Mouse (Mus musculus) ES-E14 (cell line): ENCODE measurements around the gene Cpz. TPM values are rescaled to one million over a fixed set of nuclear protein-coding genes. Genes with fewer than 3 reads are reported as not detected.

Experiments
- DNase-seq: peaks from one replicate; pipeline ENCODE4 v3.0.0-alpha.2; 2013; ENCODE audit warnings: low read depth, low spot score
- H3K27ac ChIP-seq: 2 replicates; pipeline ENCODE4 v1.5.1; 2012; ENCODE audit warnings: low read depth, mild to moderate bottlenecking, low read length, moderate library complexity, mixed read lengths; ENCODE audit not compliant: poor library complexity, insufficient read depth, severe bottlenecking
- H3K36me3 ChIP-seq: 2 replicates; pipeline ENCODE4 v1.6.1; 2012; ENCODE audit warnings: mild to moderate bottlenecking, low read length, moderate library complexity, mixed read lengths; ENCODE audit not compliant: control insufficient read depth, poor library complexity, insufficient read depth, severe bottlenecking
- H3K4me1 ChIP-seq, 2 experiments: fragments of 150-350 bp in 1 of 2; sonication (generic) in 1 of 2; 2 replicates each; pipeline ENCODE4 v1.6.1; 2012; ENCODE audit warnings: low read length in 2 of 2, mild to moderate bottlenecking in 1 of 2, mixed read lengths in 1 of 2; ENCODE audit not compliant: control insufficient read depth in 2 of 2, insufficient read depth in 2 of 2, poor library complexity in 1 of 2
- H3K4me3 ChIP-seq, 2 experiments: fragments of 150-350 bp in 1 of 2; sonication (generic) in 1 of 2; 2 replicates each; pipeline ENCODE4 v1.5.1; 2012; ENCODE audit warnings: low read length in 2 of 2, low read depth in 1 of 2, mild to moderate bottlenecking in 1 of 2, mixed read lengths in 1 of 2; ENCODE audit not compliant: insufficient read depth in 1 of 2, poor library complexity in 1 of 2, severe bottlenecking in 1 of 2
- H3K9ac ChIP-seq: 2 replicates; pipeline ENCODE4 v1.6.1; 2012; ENCODE audit warnings: low read depth, mild to moderate bottlenecking, low read length, mixed read lengths; ENCODE audit not compliant: poor library complexity, insufficient read depth, severe bottlenecking
- H3K9me3 ChIP-seq: fragments of 150-350 bp; sonication (generic); 2 replicates; pipeline ENCODE4 v1.6.1; 2012; ENCODE audit warnings: low read depth, mild to moderate bottlenecking, low read length; ENCODE audit not compliant: control insufficient read depth, insufficient read depth
- CHD2 ChIP-seq: IDR thresholded peaks from 2 replicates; pipeline ENCODE4 v1.6.1; 2014; ENCODE audit warnings: mild to moderate bottlenecking, low read depth, low read length, inconsistent platforms
- HCFC1 ChIP-seq: IDR thresholded peaks from 2 replicates; pipeline ENCODE4 v1.6.1; 2012; ENCODE audit warnings: low read length, inconsistent platforms, borderline replicate concordance; ENCODE audit not compliant: insufficient read depth
- MAFK ChIP-seq: IDR thresholded peaks from 2 replicates; pipeline ENCODE4 v1.6.1; 2014; ENCODE audit warnings: mild to moderate bottlenecking, low read depth, low read length, inconsistent platforms; ENCODE audit not compliant: insufficient read depth
- ZC3H11A ChIP-seq: IDR thresholded peaks from 2 replicates; pipeline ENCODE4 v1.6.1; 2012; ENCODE audit warnings: low read depth, mild to moderate bottlenecking, inconsistent platforms, low read length, borderline replicate concordance
- ZNF384 ChIP-seq: IDR thresholded peaks from 2 replicates; pipeline ENCODE4 v1.6.1; 2012; ENCODE audit warnings: low read depth, low read length, inconsistent platforms
- in situ Hi-C, 2 experiments: fragments of 600-800 bp; cut with MboI; formaldehyde crosslinking; loops; one replicate each; pipeline ENCODE4 v1.15.1; 2025; ENCODE audit warnings: low sequenced_read_pairs in 2 of 2, inconsistent platforms in 1 of 2; ENCODE audit not compliant: unreplicated experiment in 2 of 2
- total RNA-seq: library from RNA; depleted of rRNA; stranded (reverse); fragments of 300-350 nt; gene quantifications from 2 replicates; pipeline ENCODE4 v1.2.3, GENCODE M21; 2012

Gene Cpz
- total RNA-seq, 1 experiment = 4.3 TPM

- Histone ChIP-seq H3K27ac (no peak overlapping the region), H3K4me1 (no peaks in the 10 kb centered on the region), H3K4me3 (no peak overlapping the region), H3K36me3 (no peaks in the 10 kb centered on the region), H3K9me3 (no peaks in the 10 kb centered on the region), H3K9ac (no peak overlapping the region)
- in situ Hi-C loops = no loop called here
- no peak for DNase-seq
- no peak for TF ChIP-seq ZC3H11A
- no peak for TF ChIP-seq HCFC1
- TF ChIP-seq MAFK = no peak
- TF ChIP-seq ZNF384 = no peak
- no peak for TF ChIP-seq CHD2
Measured at GRCm38 (mm10) chr5:35465966-35466635, 59.4 kb downstream of the Cpz start.

- no peak for TF ChIP-seq ZNF384
- Histone ChIP-seq H3K9me3 (no peaks in the 10 kb centered on the region), H3K9ac (no peak overlapping the region), H3K36me3 (no peaks in the 10 kb centered on the region), H3K27ac (no peak overlapping the region), H3K4me1 (no peaks in the 10 kb centered on the region), H3K4me3 (no peak overlapping the region)
- no peak for DNase-seq
- in situ Hi-C loops = no loop called here
Measured at GRCm38 (mm10) chr5:35462081-35462480, 63.4 kb downstream of the Cpz start.

GRCm38 (mm10) chr5:35459760-35460159, 65.7 kb downstream of the Cpz start:
- Histone ChIP-seq H3K36me3 (no peaks in the 10 kb centered on the region), H3K9ac (no peak overlapping the region), H3K4me1 (no peaks in the 10 kb centered on the region), H3K9me3 (no peaks in the 10 kb centered on the region), H3K27ac (no peak overlapping the region), H3K4me3 (no peak overlapping the region)
- no peak for TF ChIP-seq HCFC1
- TF ChIP-seq ZC3H11A = no peak
- no peak for TF ChIP-seq MAFK
- no peak for TF ChIP-seq CHD2
- TF ChIP-seq ZNF384 = no peak
- no peak for DNase-seq
- in situ Hi-C loops = no loop called here

- Histone ChIP-seq H3K4me1 (no peaks in the 10 kb centered on the region), H3K9ac (no peak overlapping the region), H3K36me3 (no peaks in the 10 kb centered on the region), H3K4me3 (no peak overlapping the region), H3K9me3 (no peaks in the 10 kb centered on the region), H3K27ac (no peak overlapping the region)
- in situ Hi-C loops = no loop called here
- no peak for DNase-seq
- TF ChIP-seq HCFC1 = no peak
- TF ChIP-seq ZC3H11A = no peak
- TF ChIP-seq CHD2 = no peak
- no peak for TF ChIP-seq MAFK
- TF ChIP-seq ZNF384 = no peak
Measured at GRCm38 (mm10) chr5:35458267-35458666, 67.2 kb downstream of the Cpz start.

GRCm38 (mm10) chr5:35457364-35457763, 68.1 kb downstream of the Cpz start:
- Histone ChIP-seq H3K9me3 (no peaks in the 10 kb centered on the region), H3K27ac (no peak overlapping the region), H3K9ac (no peak overlapping the region), H3K4me1 (no peaks in the 10 kb centered on the region), H3K36me3 (no peaks in the 10 kb centered on the region), H3K4me3 (no peak overlapping the region)
- in situ Hi-C loops = no loop called here
- DNase-seq = no peak
- no peak for TF ChIP-seq ZC3H11A
- no peak for TF ChIP-seq CHD2
- no peak for TF ChIP-seq HCFC1
- no peak for TF ChIP-seq ZNF384
- no peak for TF ChIP-seq MAFK
